Mouse (Mus musculus) intestine, postnatal 0 days (tissue): ENCODE results near the gene Gm42417. TPM values are rescaled to one million over a fixed set of nuclear protein-coding genes. Genes with fewer than 3 reads are reported as not detected.
A peak's percentile ranks its signal among the peaks of the same experiment; 100 is the strongest.

Source experiments
- ATAC-seq: fragments of 200-750 bp; cut with Nextera tagmentation; 2 replicates; pipeline ENCODE4 v1.8.0; 2017; ENCODE audit warnings: mild to moderate bottlenecking, moderate TSS enrichment, moderate library complexity
- H3K27ac ChIP-seq: fragments of 300-500 bp; sonication (generic); 2 replicates; pipeline ENCODE4 v1.5.1; 2014; ENCODE audit warnings: mild to moderate bottlenecking, low read depth, low read length, moderate library complexity
- H3K27me3 ChIP-seq: fragments of 300-500 bp; sonication (generic); replicated peaks from 2 replicates; pipeline ENCODE4 v1.6.1; 2014; ENCODE audit warnings: low read length, mixed read lengths; ENCODE audit not compliant: control insufficient read depth, insufficient read depth
- H3K36me3 ChIP-seq: fragments of 300-500 bp; sonication (generic); 2 replicates; pipeline ENCODE4 v1.6.1; 2014; ENCODE audit warnings: mild to moderate bottlenecking, moderate library complexity; ENCODE audit not compliant: control insufficient read depth, insufficient read depth
- H3K4me1 ChIP-seq: fragments of 300-500 bp; sonication (generic); replicated peaks from 2 replicates; pipeline ENCODE4 v1.6.1; 2014; ENCODE audit warnings: antibody characterized with exemption, low read length, mixed read lengths; ENCODE audit not compliant: control insufficient read depth, insufficient read depth
- H3K4me2 ChIP-seq: fragments of 300-500 bp; sonication (generic); replicated peaks from 2 replicates; pipeline ENCODE4 v1.6.1; 2014; ENCODE audit warnings: low read depth, mild to moderate bottlenecking, moderate library complexity
- H3K4me3 ChIP-seq: fragments of 300-500 bp; sonication (generic); 2 replicates; pipeline ENCODE4 v1.5.1; 2014; ENCODE audit warnings: low read depth, low read length
- H3K9ac ChIP-seq: fragments of 300-500 bp; sonication (generic); 2 replicates; pipeline ENCODE4 v1.6.1; 2014; ENCODE audit warnings: mild to moderate bottlenecking, low read depth, low read length
- H3K9me3 ChIP-seq: fragments of 300-500 bp; sonication (generic); 2 replicates; pipeline ENCODE4 v1.6.1; 2016; ENCODE audit warnings: mixed run types; ENCODE audit not compliant: control insufficient read depth
- CTCF ChIP-seq: sonication (generic); IDR thresholded peaks from 2 replicates; pipeline ENCODE4 v1.5.1; 2016; ENCODE audit warnings: low read depth, mild to moderate bottlenecking, control low read depth, antibody characterized with exemption, moderate library complexity
- WGBS: fragments of 180-500 bp; shearing (Covaris S2); extraction: QIAGEN DNeasy Blood & Tissue Kit; methylation state at CpG from one replicate; pipeline ENCODE4 v1.1.7; 2014; 5-methylcytosine and 5-hydroxymethylcytosine counted together
- polyA plus RNA-seq: library from polyadenylated mRNA; unstranded; fragments of >200 nt; fragmentation: Nextera tagmentation; extraction: Ambion mirVana; gene quantifications from 2 replicates; pipeline ENCODE4 v1.2.1, GENCODE M21; 2015

Gm42417 gene
- polyA plus RNA-seq, 1 experiment from 2014 or later: 0.22 TPM

GRCm38 (mm10) chr1:36536397-36536728 is 2.9 kb downstream of the Gm42417 start:
- peaks cover 34% of the 10 kb centered on the region for H3K36me3 ChIP-seq
- no peak overlapping the region; the same call in 1 of the 2 replicates for H3K27ac ChIP-seq
- H3K9me3 ChIP-seq: no peaks in the 10 kb centered on the region
- no peak overlapping the region for H3K4me3 ChIP-seq
- ATAC-seq: no peak
- TF ChIP-seq CTCF: no peak
- H3K9ac ChIP-seq: no peak overlapping the region
- WGBS: 69% methylated on average over 8 of the region's 8 CpGs
- no peak overlapping the region for H3K4me2 ChIP-seq
- no peaks in the 10 kb centered on the region for H3K27me3 ChIP-seq
- H3K4me1 ChIP-seq: no peaks in the 10 kb centered on the region; the same call in 1 of the 2 replicates

GRCm38 (mm10) chr1:36535477-36536396 is 3.5 kb downstream of the Gm42417 start:
- H3K9ac ChIP-seq: no peak overlapping the region
- H3K36me3 ChIP-seq: peaks cover 33% of the 10 kb centered on the region
- H3K27me3 ChIP-seq: no peaks in the 10 kb centered on the region
- no peak for TF ChIP-seq CTCF
- no peak overlapping the region for H3K27ac ChIP-seq
- WGBS: 83% methylated on average over 11 of the region's 11 CpGs
- no peaks in the 10 kb centered on the region for H3K9me3 ChIP-seq
- ATAC-seq: no peak
- H3K4me3 ChIP-seq: no peak overlapping the region
- no peak overlapping the region for H3K4me2 ChIP-seq
- no peaks in the 10 kb centered on the region; the same call in 1 of the 2 replicates for H3K4me1 ChIP-seq

- peak; percentile 54 for ATAC-seq
- H3K9ac ChIP-seq: no peak overlapping the region
- 0 out of 2 replicates have a peak overlapping the region, but pooled peaks have one; percentile 27 for H3K4me2 ChIP-seq
- H3K36me3 ChIP-seq: peaks cover 24% of the 10 kb centered on the region
- H3K9me3 ChIP-seq: no peaks in the 10 kb centered on the region
- 48% methylated on average over 6 of the region's 6 CpGs for WGBS
- no peaks in the 10 kb centered on the region for H3K27me3 ChIP-seq
- H3K27ac ChIP-seq: no peak overlapping the region
- H3K4me1 ChIP-seq: no peaks in the 10 kb centered on the region; the same call in 1 of the 2 replicates
- TF ChIP-seq CTCF: peak; percentile 53
- H3K4me3 ChIP-seq: no peak overlapping the region
Observed at GRCm38 (mm10) chr1:36534595-36535058, 4.6 kb downstream of the Gm42417 start.

- no peak for ATAC-seq
- no peak overlapping the region for H3K27ac ChIP-seq
- 79% methylated on average over 6 of the region's 6 CpGs for WGBS
- no peaks in the 10 kb centered on the region for H3K9me3 ChIP-seq
- H3K4me1 ChIP-seq: no peaks in the 10 kb centered on the region; the same call in 1 of the 2 replicates
- H3K9ac ChIP-seq: no peak overlapping the region
- H3K4me3 ChIP-seq: no peak overlapping the region
- no peaks in the 10 kb centered on the region for H3K27me3 ChIP-seq
- H3K4me2 ChIP-seq: no peak overlapping the region
- H3K36me3 ChIP-seq: peaks cover 15% of the 10 kb centered on the region
- TF ChIP-seq CTCF: no peak
Observed at GRCm38 (mm10) chr1:36533546-36533945, 5.7 kb downstream of the Gm42417 start.

- Histone ChIP-seq H3K4me1 (no peaks in the 10 kb centered on the region; the same call in 1 of the 2 replicates), H3K9ac (no peak overlapping the region), H3K36me3 (peaks cover 18% of the 10 kb centered on the region), H3K4me3 (no peak overlapping the region), H3K9me3 (no peaks in the 10 kb centered on the region), H3K27ac (no peak overlapping the region), H3K4me2 (no peak overlapping the region), H3K27me3 (no peaks in the 10 kb centered on the region)
- no peak for ATAC-seq
- TF ChIP-seq CTCF: no peak
- WGBS: 89% methylated on average over 12 of the region's 12 CpGs
Observed at GRCm38 (mm10) chr1:36531461-36531860, 7.8 kb downstream of the Gm42417 start.

GRCm38 (mm10) chr1:36530962-36531361 is 8.3 kb downstream of the Gm42417 start:
- Histone ChIP-seq H3K4me2 (no peak overlapping the region), H3K36me3 (peaks cover 17% of the 10 kb centered on the region), H3K4me1 (no peaks in the 10 kb centered on the region; the same call in 1 of the 2 replicates), H3K27me3 (no peaks in the 10 kb centered on the region), H3K9me3 (no peaks in the 10 kb centered on the region), H3K4me3 (no peak overlapping the region), H3K9ac (no peak overlapping the region), H3K27ac (no peak overlapping the region)
- TF ChIP-seq CTCF: no peak
- ATAC-seq: no peak
- 90% methylated on average over 7 of the region's 7 CpGs for WGBS
